Mouse (Mus musculus) kidney, postnatal 0 days (tissue): Measurements from ENCODE around the gene Gmppb. TPM values are rescaled to one million over a fixed set of nuclear protein-coding genes. Genes with fewer than 3 reads are reported as not detected.
A peak's percentile ranks its signal among the peaks of the same experiment; 100 is the strongest.

Source experiments
- ATAC-seq: fragments of 200-750 bp; cut with Nextera tagmentation; replicated peaks from 2 replicates; pipeline ENCODE4 v1.8.0; 2017; ENCODE audit warnings: low read depth, moderate number of reproducible peaks, moderate TSS enrichment, moderate library complexity; ENCODE audit not compliant: low FRiP score
- DNase-seq: peaks from one replicate; pipeline ENCODE4 v3.0.0-alpha.2; 2016; ENCODE audit warnings: low spot score
- H3K27ac ChIP-seq: fragments of 300-500 bp; sonication (generic); 2 replicates; pipeline ENCODE4 v1.5.1; 2014; ENCODE audit warnings: mild to moderate bottlenecking
- H3K27me3 ChIP-seq: fragments of 300-500 bp; sonication (generic); 2 replicates; pipeline ENCODE4 v1.6.1; 2014; ENCODE audit warnings: low read length, mixed read lengths; ENCODE audit not compliant: insufficient read depth
- H3K36me3 ChIP-seq: fragments of 300-500 bp; sonication (generic); 2 replicates; pipeline ENCODE4 v1.6.1; 2014; ENCODE audit warnings: low read length, mixed read lengths; ENCODE audit not compliant: insufficient read depth
- H3K4me1 ChIP-seq: fragments of 300-500 bp; sonication (generic); replicated peaks from 2 replicates; pipeline ENCODE4 v1.6.1; 2014; ENCODE audit warnings: antibody characterized with exemption, low read length, mixed read lengths; ENCODE audit not compliant: insufficient read depth
- H3K4me2 ChIP-seq: fragments of 300-500 bp; sonication (generic); 2 replicates; pipeline ENCODE4 v1.6.1; 2014; ENCODE audit warnings: mild to moderate bottlenecking, low read length, moderate library complexity, mixed read lengths
- H3K4me3 ChIP-seq: fragments of 300-500 bp; sonication (generic); replicated peaks from 2 replicates; pipeline ENCODE4 v1.5.1; 2014; ENCODE audit warnings: low read depth, low read length
- H3K9ac ChIP-seq: fragments of 300-500 bp; sonication (generic); 2 replicates; pipeline ENCODE4 v1.6.1; 2014; ENCODE audit warnings: low read depth, low read length
- H3K9me3 ChIP-seq: fragments of 300-500 bp; sonication (generic); replicated peaks from 2 replicates; pipeline ENCODE4 v1.6.1; 2016; ENCODE audit warnings: low read length, inconsistent platforms, mixed read lengths
- CTCF ChIP-seq: IDR thresholded peaks from 2 replicates; pipeline ENCODE4 v1.5.1; 2016; ENCODE audit warnings: antibody characterized with exemption, low read depth, mild to moderate bottlenecking, moderate library complexity
- WGBS: fragments of 180-500 bp; shearing (Covaris S2); extraction: QIAGEN DNeasy Blood & Tissue Kit; methylation state at CpG from one replicate; pipeline ENCODE4 v1.1.7; 2014; 5-methylcytosine and 5-hydroxymethylcytosine counted together
- microRNA-seq: library from miRNA; unstranded; fragments of <30 nt; microRNA quantifications from one replicate; pipeline ENCODE4, GENCODE M21; 2016
- polyA plus RNA-seq: library from polyadenylated mRNA; unstranded; fragments of >200 nt; fragmentation: Nextera tagmentation; extraction: Ambion mirVana; gene quantifications from 2 replicates; pipeline ENCODE4 v1.2.1, GENCODE M21; 2015

Gmppb gene
- polyA plus RNA-seq, 1 experiment from 2014 or later: 23.2 TPM

GRCm38 (mm10) chr9:108095518-108095917 lies 46.5 kb downstream of the Gmppb start:
- ATAC-seq: no peak
- H3K9me3 ChIP-seq: no peaks in the 10 kb centered on the region
- H3K27me3 ChIP-seq: no peaks in the 10 kb centered on the region
- peaks cover 16% of the 10 kb centered on the region; the same call in 1 of the 2 replicates for H3K36me3 ChIP-seq
- peak; percentile 90 for DNase-seq
- TF ChIP-seq CTCF: peak; percentile 81
- WGBS: 3% methylated on average over 3 of the region's 3 CpGs
- H3K9ac ChIP-seq: no peak overlapping the region
- peak overlapping the region; percentile 99 for H3K4me2 ChIP-seq
- peak overlapping the region; percentile 71 for H3K4me3 ChIP-seq
- peaks cover 7% of the 10 kb centered on the region for H3K4me1 ChIP-seq
- H3K27ac ChIP-seq: peak overlapping the region; percentile 19; the same call in 1 of the 2 replicates

GRCm38 (mm10) chr9:108095949-108096712 lies 47.1 kb downstream of the Gmppb start:
- Histone ChIP-seq H3K9ac (no peak overlapping the region), H3K27me3 (no peaks in the 10 kb centered on the region), H3K4me1 (peaks cover 7% of the 10 kb centered on the region), H3K36me3 (peaks cover 12% of the 10 kb centered on the region; the same call in 1 of the 2 replicates), H3K9me3 (no peaks in the 10 kb centered on the region), H3K4me2 (no peak overlapping the region), H3K4me3 (no peak overlapping the region), H3K27ac (no peak overlapping the region)
- 49% methylated on average over 10 of the region's 10 CpGs for WGBS
- DNase-seq: no peak
- no peak for TF ChIP-seq CTCF
- no peak for ATAC-seq

GRCm38 (mm10) chr9:108099619-108100018 lies 50.6 kb downstream of the Gmppb start:
- Histone ChIP-seq H3K4me2 (no peak overlapping the region), H3K27me3 (no peaks in the 10 kb centered on the region), H3K4me1 (peaks cover 9% of the 10 kb centered on the region), H3K36me3 (no peaks in the 10 kb centered on the region), H3K27ac (no peak overlapping the region), H3K9ac (no peak overlapping the region), H3K4me3 (no peak overlapping the region), H3K9me3 (no peaks in the 10 kb centered on the region)
- ATAC-seq (no peak), DNase-seq (no peak)
- WGBS: 90% methylated on average over 8 of the region's 8 CpGs
- TF ChIP-seq CTCF: no peak

Small RNA genes within 50 kb of the gene (microRNA-seq; reads per million reads assigned to microRNA genes)
- gene Mir7088: not detected

Other genes starting within 250 kb of the Gmppb start
- 40.2 and 46.8 TPM in 2 replicates for gene Rbm6, start 176.0 kb upstream of the Gmppb start, polyA plus RNA-seq
- gene Mon1a, start 161.1 kb upstream of the Gmppb start, polyA plus RNA-seq: 11.1 and 12.7 TPM in 2 replicates
- gene Mst1r, start 142.4 kb upstream of the Gmppb start, polyA plus RNA-seq: 1.1 and 1.4 TPM in 2 replicates
- not detected in 2 replicates for gene Actl11, start 120.8 kb upstream of the Gmppb start, polyA plus RNA-seq
- gene Camkv, start 113.6 kb upstream of the Gmppb start, polyA plus RNA-seq: 0.95 and 1.3 TPM in 2 replicates
- gene Traip, start 99.1 kb upstream of the Gmppb start, polyA plus RNA-seq: 10.0 and 10.2 TPM in 2 replicates
- 33.2 and 41.6 TPM in 2 replicates for gene Uba7, start 73.7 kb upstream of the Gmppb start, polyA plus RNA-seq
- gene Gm20661, start 66.2 kb upstream of the Gmppb start, polyA plus RNA-seq: 1.3 and 2.0 TPM in 2 replicates
- 63.8 and 66.8 TPM in 2 replicates for gene Inka1, start 63.4 kb upstream of the Gmppb start, polyA plus RNA-seq
- 2.9 and 4.0 TPM in 2 replicates for gene Cdhr4, start 56.7 kb upstream of the Gmppb start, polyA plus RNA-seq
- 0.25 and 0.27 TPM in 2 replicates for gene Gm20662, start 52.9 kb upstream of the Gmppb start, polyA plus RNA-seq
- 45.7 and 46.9 TPM in 2 replicates for gene Ip6k1, start 46.7 kb upstream of the Gmppb start, polyA plus RNA-seq
- 1.4 and 1.6 TPM in 2 replicates for gene Amigo3, start 3.9 kb downstream of the Gmppb start, polyA plus RNA-seq
- 0.09 and 0.39 TPM in 2 replicates for gene Mst1, start 31.2 kb downstream of the Gmppb start, polyA plus RNA-seq
- gene Rnf123, start 34.1 kb downstream of the Gmppb start, polyA plus RNA-seq: 23.7 and 24.6 TPM in 2 replicates
- 62.6 and 69.3 TPM in 2 replicates for gene Apeh, start 45.4 kb downstream of the Gmppb start, polyA plus RNA-seq
- 0.25 and 0.31 TPM in 2 replicates for gene Bsn, start 141.1 kb downstream of the Gmppb start, polyA plus RNA-seq
- gene Dag1, start 214.7 kb downstream of the Gmppb start, polyA plus RNA-seq: 165 and 170 TPM in 2 replicates
- 30.1 and 34.5 TPM in 2 replicates for gene Nicn1, start 241.2 kb downstream of the Gmppb start, polyA plus RNA-seq
- gene Amt, start 247.6 kb downstream of the Gmppb start, polyA plus RNA-seq: 50.5 and 51.2 TPM in 2 replicates